Mouse (Mus musculus) lung, adult 2 months (tissue): ENCODE results near the gene Rasgrp2.

ENCODE experiments used
- CTCF ChIP-seq: fragments of 200-500 bp; IDR thresholded peaks from 2 replicates; pipeline ENCODE4 v1.5.1; 2011; ENCODE audit warnings: mild to moderate bottlenecking, low read length, control low read depth; ENCODE audit not compliant: insufficient read depth
- POLR2A ChIP-seq: fragments of 200-500 bp; IDR thresholded peaks from 2 replicates; pipeline ENCODE4 v1.6.1; 2011; ENCODE audit warnings: low read depth, mild to moderate bottlenecking, control low read depth, low read length, borderline replicate concordance; ENCODE audit errors: extremely low read depth

GRCm38 (mm10) chr19:6385419-6385818 is 13.7 kb upstream of the Rasgrp2 start:
- TF ChIP-seq CTCF = no peak
- no peak for TF ChIP-seq POLR2A
